Mouse (Mus musculus) thymus, adult 2 months (tissue): Measurements from ENCODE around the gene Serf2.
"Not testable (repeated sequence)": the region's sequence is repeated elsewhere in the genome, so short reads cannot be mapped to it uniquely, and the experiment has no call there.

Experiments used
- CTCF ChIP-seq: fragments of 200-500 bp; IDR thresholded peaks from 2 replicates; pipeline ENCODE4 v1.5.1; 2012; ENCODE audit warnings: mild to moderate bottlenecking, control low read depth, low read length, moderate library complexity, borderline replicate concordance; ENCODE audit not compliant: control insufficient read depth, poor library complexity, insufficient read depth; ENCODE audit errors: extremely low read depth
- POLR2A ChIP-seq: fragments of 200-500 bp; IDR thresholded peaks from 2 replicates; pipeline ENCODE4 v1.6.1; 2012; ENCODE audit warnings: mild to moderate bottlenecking, low read length, control low read depth, moderate library complexity; ENCODE audit not compliant: control insufficient read depth, poor library complexity, insufficient read depth; ENCODE audit errors: extremely low read depth

DNA sequence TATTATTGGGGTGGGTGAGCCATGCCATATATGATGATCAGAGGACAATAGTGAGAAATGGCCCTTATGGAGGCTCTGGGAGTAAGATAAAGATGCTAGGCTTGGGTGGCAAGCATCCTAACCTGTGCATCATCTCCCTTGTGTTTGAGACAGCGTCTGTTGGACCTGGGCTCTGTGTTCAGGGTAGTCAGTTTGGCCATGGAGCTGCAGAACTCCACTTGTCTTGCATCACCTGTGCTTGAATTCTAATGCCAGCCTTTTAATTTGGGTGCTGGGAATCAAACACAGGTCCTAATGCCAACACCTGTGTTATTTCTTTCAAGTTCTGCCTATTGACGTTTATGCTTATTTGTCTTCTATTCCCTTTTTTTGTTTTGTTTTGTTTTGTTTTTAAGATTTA lies 26.3 kb downstream of the Serf2 start:
- TF ChIP-seq POLR2A, CTCF: not testable (repeated sequence)
